ENCODE assay signal across 24 mouse cellular contexts in the genomic region with DNA sequence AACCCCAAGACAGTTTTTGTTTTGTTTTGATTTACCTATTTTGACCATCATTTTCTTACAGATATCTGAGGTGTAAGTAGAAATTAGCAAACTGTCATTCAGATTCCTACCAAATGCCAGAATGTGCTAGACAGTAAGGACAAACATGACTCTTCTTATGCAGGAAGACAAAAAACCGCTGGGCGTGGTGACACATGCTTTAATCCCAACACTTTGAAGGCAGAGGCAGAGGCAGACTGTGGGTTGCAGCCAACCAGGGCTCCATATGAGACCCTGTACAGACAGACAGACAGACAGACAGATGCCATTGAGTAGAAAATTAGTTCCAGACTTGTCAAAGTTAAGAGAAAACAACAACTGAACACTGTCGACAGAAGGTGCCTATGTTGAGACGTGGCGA. TPM values are rescaled to one million over a fixed set of nuclear protein-coding genes. Genes with fewer than 3 reads are reported as not detected.
DNase-seq lines count a peak whose midpoint lies in the region; ATAC-seq lines count a peak whose summit lies in the region.
"Had no signal": no experiment of that assay in that cellular context is flagged by ENCODE, and none has a peak within 500 bp of the region (broad histone marks: within the 10 kb centered on the region; RNA-seq: fewer than 3 reads in every experiment).

No protein-coding gene starts in this region.

- peak; percentile 33 for DNase-seq in CD4-positive, CD25-positive, alpha-beta regulatory T cell, adult 2 months (ENCODE audit: low read depth, low spot score)
- DNase-seq in CD4-positive helper T cell, adult 2 months (ENCODE audit: low read depth, low spot score), result peak; percentile 57
- peak; percentile 45 for DNase-seq in T-cell, adult 2 months (ENCODE audit: low spot score)
- DNase-seq in naive thymus-derived CD4-positive, alpha-beta T cell, adult 2 months (ENCODE audit: low read depth), result peak; percentile 74
- DNase-seq in ovary, postnatal 36 days (ENCODE audit: low spot score), result no peak
- DNase-seq: adrenal gland, adult 2 months; adrenal gland, postnatal 14 days; cerebellum, adult 11 months; cerebellum, adult 2 months; cerebellum, adult 9-11 months; cerebellum, postnatal 36 days; embryo, embryonic 11 days; forebrain, postnatal 0 days; gastrocnemius, adult 2 months; gastrocnemius, postnatal 14 days; heart, adult 18-20 months; heart, postnatal 10 days; heart, postnatal 36 days had no signal

- no peak for ATAC-seq in CD4-positive, CD25-positive, alpha-beta regulatory T cell, adult 4 months
- ATAC-seq in erythroblast, adult 5-6 weeks (replicated peaks; ENCODE audit: low FRiP score, poor library complexity, severe bottlenecking), result no peak
- ATAC-seq: forebrain, embryonic 14.5 days; forebrain, postnatal 0 days; hindbrain, embryonic 16.5 days; inflammation-experienced regulatory T-cells, adult 6 months; intestine, embryonic 16.5 days had no signal

RNA-seq across cellular contexts. Expression of a gene that starts 24.3 kb away (rescaled TPM):
- polyA plus RNA-seq in CD4-positive, CD25-positive, alpha-beta regulatory T cell, adult 4 months (2017; shearing (Covaris generic)), result 10 to 100 TPM; 41.0 to 78.2 TPM
- total RNA-seq in erythroblast, adult 5-6 weeks (2015; ENCODE audit: low replicate concordance), result 12.7 and 19.2 TPM in 2 replicates
- 4.9 and 10.9 TPM in 2 replicates for total RNA-seq in erythroblast, adult 5-6 weeks (2017; ENCODE audit: low replicate concordance)
